ENCODE assay signal across 25 mouse cellular contexts in genomic region chr4:111530537-111530936, GRCm38 (mm10).
DNase-seq lines count a peak whose midpoint lies in the region; ATAC-seq and TF ChIP-seq lines count a peak whose summit lies in the region.
"Had no signal": no experiment of that assay in that cellular context is flagged by ENCODE, and none has a peak within 500 bp of the region (broad histone marks: within the 10 kb centered on the region; RNA-seq: fewer than 3 reads in every experiment).

No protein-coding gene starts in this region.

- peak; percentile 71; the same call in 1 of the 2 replicates for ATAC-seq in intestine, embryonic 15.5 days
- ATAC-seq in intestine, postnatal 0 days = no peak
- peak; percentile 64 for ATAC-seq in erythroblast, adult 5-6 weeks (replicated peaks; ENCODE audit: low FRiP score, poor library complexity, severe bottlenecking)
- ATAC-seq in liver, embryonic 11.5 days (replicated peaks; ENCODE audit: low FRiP score) = peak; percentile 86
- peak; percentile 54 for ATAC-seq in liver, postnatal 0 days
- no peak for ATAC-seq in hindbrain, postnatal 0 days
- no peak for ATAC-seq in forebrain, postnatal 0 days
- ATAC-seq: CD4-positive, CD25-positive, alpha-beta regulatory T cell, adult 4 months; forebrain, embryonic 16.5 days; midbrain, embryonic 13.5 days had no signal

- TF ChIP-seq EP300 in liver, postnatal 0 days (IDR thresholded peaks at IDR 0.05; ENCODE audit: low read depth) = no peak

- H3K27me3 ChIP-seq in intestine, embryonic 15.5 days (replicated peaks) = no peaks in the 10 kb centered on the region
- no peaks in the 10 kb centered on the region for H3K27me3 ChIP-seq in intestine, postnatal 0 days (replicated peaks; ENCODE audit: control insufficient read depth, insufficient read depth, low read length)
- no peaks in the 10 kb centered on the region for H3K27me3 ChIP-seq in liver, embryonic 11.5 days (replicated peaks; ENCODE audit: control insufficient read depth, insufficient read depth, low read length)
- no peaks in the 10 kb centered on the region for H3K27me3 ChIP-seq in liver, postnatal 0 days (ENCODE audit: insufficient read depth, low read length)
- H3K27me3 ChIP-seq in hindbrain, postnatal 0 days (ENCODE audit: insufficient read depth, low read length) = no peaks in the 10 kb centered on the region
- no peaks in the 10 kb centered on the region for H3K27me3 ChIP-seq in forebrain, postnatal 0 days (ENCODE audit: insufficient read depth, low read length)
- H3K27me3 ChIP-seq: embryonic facial prominence, embryonic 13.5 days; heart, embryonic 15.5 days; midbrain, embryonic 13.5 days had no signal

- no peaks in the 10 kb centered on the region for H3K4me1 ChIP-seq in intestine, embryonic 15.5 days (replicated peaks)
- H3K4me1 ChIP-seq in intestine, postnatal 0 days (replicated peaks; ENCODE audit: control insufficient read depth, insufficient read depth, low read length) = no peaks in the 10 kb centered on the region
- no peaks in the 10 kb centered on the region for H3K4me1 ChIP-seq in liver, embryonic 11.5 days (replicated peaks; ENCODE audit: control insufficient read depth, insufficient read depth, low read length)
- H3K4me1 ChIP-seq in liver, postnatal 0 days (ENCODE audit: insufficient read depth) = no peaks in the 10 kb centered on the region
- no peaks in the 10 kb centered on the region for H3K4me1 ChIP-seq in hindbrain, postnatal 0 days (ENCODE audit: insufficient read depth, low read length)
- H3K4me1 ChIP-seq in forebrain, postnatal 0 days (ENCODE audit: insufficient read depth) = no peaks in the 10 kb centered on the region
- H3K4me1 ChIP-seq: midbrain, embryonic 13.5 days had no signal

- H3K36me3 ChIP-seq in intestine, embryonic 15.5 days = no peaks in the 10 kb centered on the region
- H3K36me3 ChIP-seq in intestine, postnatal 0 days (ENCODE audit: control insufficient read depth, insufficient read depth) = no peaks in the 10 kb centered on the region
- no peaks in the 10 kb centered on the region for H3K36me3 ChIP-seq in liver, embryonic 11.5 days (ENCODE audit: control insufficient read depth, insufficient read depth, low read length)
- no peaks in the 10 kb centered on the region for H3K36me3 ChIP-seq in liver, postnatal 0 days (replicated peaks; ENCODE audit: insufficient read depth, low read length)
- no peaks in the 10 kb centered on the region for H3K36me3 ChIP-seq in hindbrain, postnatal 0 days (ENCODE audit: insufficient read depth, low read length)
- no peaks in the 10 kb centered on the region for H3K36me3 ChIP-seq in forebrain, postnatal 0 days (ENCODE audit: insufficient read depth)
- H3K36me3 ChIP-seq: embryonic facial prominence, embryonic 13.5 days; heart, embryonic 15.5 days; midbrain, embryonic 13.5 days had no signal

- WGBS in intestine, embryonic 15.5 days = 66% methylated on average over 2 of the region's 2 CpGs
- WGBS in intestine, postnatal 0 days = 44% methylated on average over 2 of the region's 2 CpGs
- WGBS in liver, embryonic 11.5 days = 46% methylated on average over 2 of the region's 2 CpGs
- 29% methylated on average over 2 of the region's 2 CpGs for WGBS in liver, postnatal 0 days (ENCODE audit: insufficient replicate concordance)
- WGBS in hindbrain, postnatal 0 days = 91% methylated on average over 2 of the region's 2 CpGs
- WGBS in forebrain, postnatal 0 days = 89% methylated on average over 2 of the region's 2 CpGs

- no peak overlapping the region for H3K9ac ChIP-seq in intestine, embryonic 15.5 days
- no peak overlapping the region for H3K9ac ChIP-seq in intestine, postnatal 0 days (ENCODE audit: low read depth, low read length)
- no peak overlapping the region for H3K9ac ChIP-seq in liver, embryonic 11.5 days (ENCODE audit: low read depth, low read length)
- no peak overlapping the region for H3K9ac ChIP-seq in liver, postnatal 0 days (replicated peaks)
- no peak overlapping the region for H3K9ac ChIP-seq in hindbrain, postnatal 0 days (replicated peaks; ENCODE audit: low read length)
- no peak overlapping the region for H3K9ac ChIP-seq in forebrain, postnatal 0 days
- H3K9ac ChIP-seq: embryonic facial prominence, embryonic 13.5 days; heart, embryonic 15.5 days; midbrain, embryonic 13.5 days had no signal

- no peak overlapping the region for H3K27ac ChIP-seq in intestine, embryonic 15.5 days
- H3K27ac ChIP-seq in intestine, postnatal 0 days (ENCODE audit: low read depth, low read length) = no peak overlapping the region
- H3K27ac ChIP-seq in liver, embryonic 11.5 days (ENCODE audit: low read depth, low read length) = no peak overlapping the region
- H3K27ac ChIP-seq in liver, postnatal 0 days (ENCODE audit: low read depth) = no peak overlapping the region
- no peak overlapping the region for H3K27ac ChIP-seq in hindbrain, postnatal 0 days
- no peak overlapping the region for H3K27ac ChIP-seq in forebrain, postnatal 0 days (ENCODE audit: low read depth, low read length)
- H3K27ac ChIP-seq: embryonic facial prominence, embryonic 13.5 days; heart, embryonic 15.5 days; kidney, postnatal 0 days; midbrain, embryonic 13.5 days had no signal

- no peak overlapping the region for H3K4me3 ChIP-seq in intestine, embryonic 15.5 days (replicated peaks)
- no peak overlapping the region for H3K4me3 ChIP-seq in intestine, postnatal 0 days (ENCODE audit: low read depth, low read length)
- no peak overlapping the region for H3K4me3 ChIP-seq in liver, embryonic 11.5 days (ENCODE audit: low read depth, low read length)
- no peak overlapping the region for H3K4me3 ChIP-seq in liver, postnatal 0 days (ENCODE audit: low read depth, low read length)
- H3K4me3 ChIP-seq in hindbrain, postnatal 0 days (ENCODE audit: low read length) = no peak overlapping the region
- no peak overlapping the region for H3K4me3 ChIP-seq in forebrain, postnatal 0 days (ENCODE audit: low read depth, low read length)
- H3K4me3 ChIP-seq: embryonic facial prominence, embryonic 13.5 days; heart, embryonic 15.5 days; midbrain, embryonic 13.5 days had no signal

- no peak for DNase-seq in liver, embryonic 11.5 days (ENCODE audit: low spot score)
- DNase-seq in liver, postnatal 0 days = no peak
- no peak for DNase-seq in hindbrain, postnatal 0 days (ENCODE audit: low spot score)
- no peak for DNase-seq in right cerebral cortex, postnatal 36 days (ENCODE audit: low spot score in 2 of 2)
- no peak for DNase-seq in forebrain, postnatal 0 days
- DNase-seq: adrenal gland, adult 8-10 months; cerebellum, adult 8-10 months; cerebellum, postnatal 36 days; embryo, embryonic 11 days; gastrocnemius, postnatal 36 days; kidney, adult 18-20 months; lung, adult 18-20 months; lung, postnatal 10 days; right cerebral cortex, postnatal 14 days; spleen, adult 18-20 months; thymus, postnatal 36 days had no signal

- TF ChIP-seq CTCF in intestine, postnatal 0 days (IDR thresholded peaks at IDR 0.05; ENCODE audit: low read depth) = no peak
- TF ChIP-seq CTCF in liver, postnatal 0 days (IDR thresholded peaks at IDR 0.05; ENCODE audit: low read depth) = no peak
- no peak for TF ChIP-seq CTCF in hindbrain, postnatal 0 days (IDR thresholded peaks at IDR 0.05; ENCODE audit: low read depth)
- no peak for TF ChIP-seq CTCF in forebrain, postnatal 0 days (IDR thresholded peaks at IDR 0.05; ENCODE audit: low read depth)

- H3K4me2 ChIP-seq in intestine, embryonic 15.5 days (replicated peaks) = no peak overlapping the region
- no peak overlapping the region for H3K4me2 ChIP-seq in intestine, postnatal 0 days (replicated peaks; ENCODE audit: low read depth)
- H3K4me2 ChIP-seq in liver, embryonic 11.5 days = no peak overlapping the region
- H3K4me2 ChIP-seq in liver, postnatal 0 days (ENCODE audit: low read depth, low read length) = no peak overlapping the region
- H3K4me2 ChIP-seq in hindbrain, postnatal 0 days (ENCODE audit: low read depth, low read length) = no peak overlapping the region
- H3K4me2 ChIP-seq in forebrain, postnatal 0 days (ENCODE audit: low read depth) = no peak overlapping the region
- H3K4me2 ChIP-seq: embryonic facial prominence, embryonic 13.5 days; heart, embryonic 15.5 days; midbrain, embryonic 13.5 days had no signal

- no peaks in the 10 kb centered on the region for H3K9me3 ChIP-seq in intestine, embryonic 15.5 days
- H3K9me3 ChIP-seq in intestine, postnatal 0 days (ENCODE audit: control insufficient read depth) = no peaks in the 10 kb centered on the region
- H3K9me3 ChIP-seq in liver, embryonic 11.5 days (ENCODE audit: control insufficient read depth, low read length) = no peaks in the 10 kb centered on the region
- no peaks in the 10 kb centered on the region for H3K9me3 ChIP-seq in liver, postnatal 0 days (ENCODE audit: low read length)
- H3K9me3 ChIP-seq in hindbrain, postnatal 0 days (ENCODE audit: low read length) = no peaks in the 10 kb centered on the region
- no peaks in the 10 kb centered on the region for H3K9me3 ChIP-seq in forebrain, postnatal 0 days (ENCODE audit: low read length)
- H3K9me3 ChIP-seq: embryonic facial prominence, embryonic 13.5 days; heart, embryonic 15.5 days; midbrain, embryonic 13.5 days had no signal

Comparison
In these comparisons a context has a peak if more than half of its experiments do, and no peak if none do; other contexts are left out.
1. ATAC-seq: peak in intestine, embryonic 15.5 days (single experiment), erythroblast, adult 5-6 weeks (single experiment), liver, embryonic 11.5 days (single experiment) and liver, postnatal 0 days (single experiment); none in intestine, postnatal 0 days (single experiment), hindbrain, postnatal 0 days (single experiment) and forebrain, postnatal 0 days (single experiment).